Mouse (Mus musculus) CD8-positive naive resting alpha-beta T cell, adult 57 days (primary cell): ENCODE data around the gene Wbp2. TPM values are rescaled to one million over a fixed set of nuclear protein-coding genes. Genes with fewer than 3 reads are reported as not detected.

Source experiments
- total RNA-seq: library from RNA; stranded (reverse); gene quantifications from one replicate; pipeline ENCODE4 v1.2.4, GENCODE M21; 2023

Wbp2 gene
- total RNA-seq = 162 TPM

GRCm38 (mm10) chr11:116086258-116087193 is at the start of gene Wbp2:
Wbp2 (minus strand) TSS chr11:116086995.

GRCm38 (mm10) chr11:116130488-116131205 is 43.9 kb upstream of the Wbp2 start, which contains the start of gene Trim65:
Trim65 (minus strand) TSS chr11:116131128.

GRCm38 (mm10) chr11:116127156-116127980 is 40.6 kb upstream of the Wbp2 start, which contains the start of gene Trim47:
Trim47 (minus strand) TSS chr11:116127210.

GRCm38 (mm10) chr11:116077446-116078204 is 9.2 kb downstream of the Wbp2 start, which contains the start of gene Unc13d:
Unc13d (minus strand) TSS chr11:116077961.

GRCm38 (mm10) chr11:116030088-116030897 is 56.5 kb downstream of the Wbp2 start, which contains the start of gene Unk:
Unk (plus strand) TSS chr11:116030322.

Other genes with a start within 250 kb of the Wbp2 start
- gene Myo15b, start 228.6 kb downstream of the Wbp2 start, total RNA-seq = not detected
- gene Smim5, start 187.0 kb downstream of the Wbp2 start, total RNA-seq = 0.92 TPM
- not detected for gene Smim6, start 175.0 kb downstream of the Wbp2 start, total RNA-seq
- 41.8 TPM for gene Sap30bp, start 153.7 kb downstream of the Wbp2 start, total RNA-seq
- 22.9 TPM for gene Recql5, start 153.5 kb downstream of the Wbp2 start, total RNA-seq
- not detected for gene Itgb4, start 112.3 kb downstream of the Wbp2 start, total RNA-seq
- 21.6 TPM for gene Galk1, start 74.3 kb downstream of the Wbp2 start, total RNA-seq
- gene H3f3b, start 59.0 kb downstream of the Wbp2 start, total RNA-seq = 1,697 TPM
- gene Unk, start 56.7 kb downstream of the Wbp2 start, total RNA-seq = 80.3 TPM
- 83.7 TPM for gene Unc13d, start 9.0 kb downstream of the Wbp2 start, total RNA-seq
- 1.2 TPM for gene Trim47, start 40.2 kb upstream of the Wbp2 start, total RNA-seq
- 30.8 TPM for gene Trim65, start 44.1 kb upstream of the Wbp2 start, total RNA-seq
- 58.7 TPM for gene Mrpl38, start 51.9 kb upstream of the Wbp2 start, total RNA-seq
- 31.6 TPM for gene Fbf1, start 81.2 kb upstream of the Wbp2 start, total RNA-seq
- 37.4 TPM for gene Ten1, start 111.9 kb upstream of the Wbp2 start, total RNA-seq
- 35.3 TPM for gene Acox1, start 112.0 kb upstream of the Wbp2 start, total RNA-seq
- gene Evpl, start 151.1 kb upstream of the Wbp2 start, total RNA-seq = 0.21 TPM
- gene Srp68, start 187.2 kb upstream of the Wbp2 start, total RNA-seq = 62.3 TPM
- not detected for gene Galr2, start 193.9 kb upstream of the Wbp2 start, total RNA-seq
- gene Exoc7, start 220.2 kb upstream of the Wbp2 start, total RNA-seq = 53.4 TPM
- not detected for gene Foxj1, start 248.4 kb upstream of the Wbp2 start, total RNA-seq